Mouse (Mus musculus) embryonic facial prominence, embryonic 15.5 days (tissue): Measurements from ENCODE around the gene Nudt14. TPM values are rescaled to one million over a fixed set of nuclear protein-coding genes. Genes with fewer than 3 reads are reported as not detected.

Experiments used
- ATAC-seq: fragments of 200-750 bp; cut with Nextera tagmentation; 2 replicates; pipeline ENCODE4 v1.8.0; 2017; ENCODE audit warnings: low read depth, moderate TSS enrichment; ENCODE audit not compliant: insufficient number of reproducible peaks, low FRiP score, low TSS enrichment
- H3K27ac ChIP-seq: fragments of 300-500 bp; sonication (generic); replicated peaks from 2 replicates; pipeline ENCODE4 v1.5.1; 2015; ENCODE audit warnings: mild to moderate bottlenecking, inconsistent platforms
- H3K27me3 ChIP-seq: fragments of 300-500 bp; sonication (generic); 2 replicates; pipeline ENCODE4 v1.6.1; 2015; ENCODE audit warnings: inconsistent platforms
- H3K36me3 ChIP-seq: fragments of 300-500 bp; sonication (generic); 2 replicates; pipeline ENCODE4 v1.6.1; 2015; ENCODE audit warnings: mild to moderate bottlenecking, inconsistent platforms
- H3K4me1 ChIP-seq: fragments of 300-500 bp; sonication (generic); 2 replicates; pipeline ENCODE4 v1.6.1; 2015; ENCODE audit warnings: inconsistent platforms
- H3K4me2 ChIP-seq: fragments of 300-500 bp; sonication (generic); replicated peaks from 2 replicates; pipeline ENCODE4 v1.6.1; 2015; ENCODE audit warnings: mild to moderate bottlenecking, inconsistent platforms
- H3K4me3 ChIP-seq: fragments of 300-500 bp; sonication (generic); replicated peaks from 2 replicates; pipeline ENCODE4 v1.5.1; 2015; ENCODE audit warnings: mild to moderate bottlenecking, inconsistent platforms
- H3K9ac ChIP-seq: fragments of 300-500 bp; sonication (generic); 2 replicates; pipeline ENCODE4 v1.6.1; 2015; ENCODE audit warnings: inconsistent platforms
- H3K9me3 ChIP-seq: fragments of 300-500 bp; sonication (generic); replicated peaks from 2 replicates; pipeline ENCODE4 v1.6.1; 2016; ENCODE audit warnings: inconsistent platforms
- WGBS: fragments of 180-500 bp; shearing (Covaris S2); methylation state at CpG from one replicate; pipeline ENCODE4 v1.1.7; 2015; 5-methylcytosine and 5-hydroxymethylcytosine counted together
- polyA plus RNA-seq: library from polyadenylated mRNA; unstranded; fragments of >200 nt; fragmentation: Nextera tagmentation; extraction: Ambion mirVana; gene quantifications from 2 replicates; pipeline ENCODE4 v1.2.1, GENCODE M21; 2015

The Nudt14 gene
- polyA plus RNA-seq, 1 experiment from 2014 or later, result 94.7 TPM

DNA sequence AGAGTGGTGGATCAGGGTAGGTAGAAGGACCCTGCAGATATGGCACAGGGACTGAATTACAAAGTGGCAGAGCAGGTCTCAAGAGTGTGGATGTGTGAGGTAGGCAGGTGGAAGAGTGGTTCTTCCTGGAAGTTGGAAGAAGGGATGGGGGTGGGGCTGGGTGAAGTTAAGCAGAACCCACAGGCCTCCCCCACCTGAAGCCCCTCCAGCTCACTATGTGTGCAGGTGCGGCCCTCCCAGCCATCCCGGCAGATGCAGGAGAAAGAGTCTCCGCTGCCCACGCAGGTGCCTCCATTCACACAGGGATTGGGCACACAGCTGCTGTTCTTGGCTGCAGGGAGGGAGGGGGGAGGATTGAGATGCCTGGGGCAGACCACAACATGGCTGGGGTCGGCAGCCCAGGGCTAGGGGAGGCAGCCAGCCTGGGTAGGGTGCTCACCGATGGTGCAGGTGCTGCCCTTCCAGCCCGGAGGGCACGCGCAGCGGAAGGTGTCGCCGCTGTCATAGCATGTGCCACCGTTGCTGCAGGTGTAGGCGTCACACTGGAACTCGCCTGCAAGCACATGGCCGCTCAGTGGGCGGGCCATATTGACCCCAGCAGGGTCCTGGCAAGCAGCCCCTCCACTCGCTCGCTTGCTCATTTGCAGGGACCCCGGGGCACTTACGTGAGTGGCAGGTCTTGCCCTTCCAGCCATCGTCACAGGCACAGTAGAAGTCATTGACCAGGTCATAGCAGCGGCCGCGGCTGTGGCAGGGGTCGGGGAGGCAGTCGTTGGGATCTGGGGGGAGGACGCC, 28.8 kb downstream of the Nudt14 start:
- no peak overlapping the region for H3K9ac ChIP-seq
- no peaks in the 10 kb centered on the region for H3K4me1 ChIP-seq
- no peak overlapping the region for H3K4me2 ChIP-seq
- H3K27ac ChIP-seq, result no peak overlapping the region
- 86% methylated on average over 28 of the region's 28 CpGs for WGBS
- no peak for ATAC-seq
- no peak overlapping the region for H3K4me3 ChIP-seq
- no peaks in the 10 kb centered on the region for H3K27me3 ChIP-seq
- peaks cover 11% of the 10 kb centered on the region; the same call in 1 of the 2 replicates for H3K36me3 ChIP-seq
- no peaks in the 10 kb centered on the region for H3K9me3 ChIP-seq

DNA sequence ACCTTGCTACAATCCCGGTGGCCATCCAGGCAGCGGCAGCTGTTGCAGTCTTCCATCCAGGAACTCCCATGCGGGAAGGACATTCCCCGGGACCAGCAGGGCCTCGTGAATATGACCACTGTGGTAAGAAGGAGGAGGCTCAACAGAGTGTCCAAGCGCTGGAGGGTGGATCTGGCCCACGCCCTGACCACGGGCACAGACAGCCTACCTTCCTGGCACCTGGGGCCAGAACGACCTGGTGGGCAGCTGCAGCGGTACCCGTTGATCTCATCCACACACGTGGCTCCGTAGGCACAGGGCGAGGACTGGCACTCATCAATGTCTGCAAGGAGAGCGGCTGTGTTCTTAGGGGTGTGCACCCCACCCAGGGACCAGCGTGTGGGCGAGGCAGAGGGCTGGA, 30.2 kb downstream of the Nudt14 start:
- Histone ChIP-seq H3K27ac (no peak overlapping the region), H3K4me2 (no peak overlapping the region), H3K4me1 (no peaks in the 10 kb centered on the region), H3K9me3 (no peaks in the 10 kb centered on the region), H3K4me3 (no peak overlapping the region), H3K27me3 (no peaks in the 10 kb centered on the region), H3K9ac (no peak overlapping the region), H3K36me3 (peaks cover 11% of the 10 kb centered on the region; the same call in 1 of the 2 replicates)
- 87% methylated on average over 17 of the region's 17 CpGs for WGBS
- no peak for ATAC-seq

DNA sequence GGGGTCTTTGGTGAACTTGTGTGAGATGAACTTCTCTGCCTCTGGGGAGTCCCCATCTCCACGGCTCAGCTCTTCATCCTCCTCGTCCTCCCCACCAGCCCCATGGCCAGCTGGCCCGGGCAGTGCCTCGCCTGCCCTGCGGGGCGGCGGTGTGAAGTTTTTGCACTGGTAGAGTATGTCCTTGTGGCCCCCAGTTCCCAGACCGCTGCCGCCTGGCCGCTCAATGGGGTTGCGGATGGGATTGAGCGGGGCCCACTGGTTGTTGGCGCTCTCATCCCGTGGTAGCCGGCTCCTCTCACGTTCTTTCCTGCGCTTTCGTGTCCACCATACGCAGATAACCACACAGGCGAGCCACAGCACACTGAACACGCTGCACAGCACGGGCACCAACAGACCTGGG, 32.9 kb downstream of the Nudt14 start:
- peaks cover 11% of the 10 kb centered on the region; the same call in 1 of the 2 replicates for H3K36me3 ChIP-seq
- 93% methylated on average over 22 of the region's 22 CpGs for WGBS
- no peak for ATAC-seq
- H3K27ac ChIP-seq, result no peak overlapping the region
- no peaks in the 10 kb centered on the region for H3K9me3 ChIP-seq
- H3K9ac ChIP-seq, result no peak overlapping the region
- H3K4me3 ChIP-seq, result no peak overlapping the region
- H3K27me3 ChIP-seq, result no peaks in the 10 kb centered on the region
- H3K4me2 ChIP-seq, result no peak overlapping the region
- H3K4me1 ChIP-seq, result no peaks in the 10 kb centered on the region

DNA sequence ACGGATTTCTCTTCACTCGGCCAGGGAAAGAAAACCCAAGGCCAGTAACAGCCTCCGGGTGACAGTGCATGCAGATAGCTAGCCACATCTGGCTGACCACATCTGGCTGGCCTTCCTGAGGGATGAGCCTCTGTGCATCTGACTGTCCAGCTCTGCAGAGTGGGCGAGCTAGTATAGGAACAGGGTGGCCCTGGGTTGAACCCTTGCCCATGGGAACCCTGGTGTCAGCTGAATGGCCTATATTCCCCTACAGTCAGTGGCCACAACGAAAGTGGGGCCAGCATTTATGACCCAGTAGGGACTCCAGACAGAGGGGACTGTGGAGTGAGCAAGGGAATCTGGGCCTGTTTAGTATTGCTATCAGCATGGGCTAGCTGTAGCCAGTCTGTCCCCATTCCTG, 36.9 kb downstream of the Nudt14 start:
- no peaks in the 10 kb centered on the region for H3K36me3 ChIP-seq
- H3K9me3 ChIP-seq, result no peaks in the 10 kb centered on the region
- ATAC-seq, result no peak
- no peak overlapping the region for H3K9ac ChIP-seq
- no peaks in the 10 kb centered on the region for H3K27me3 ChIP-seq
- no peaks in the 10 kb centered on the region for H3K4me1 ChIP-seq
- no peak overlapping the region for H3K4me3 ChIP-seq
- WGBS, result 86% methylated on average over 5 of the region's 5 CpGs
- no peak overlapping the region for H3K4me2 ChIP-seq
- H3K27ac ChIP-seq, result no peak overlapping the region

DNA sequence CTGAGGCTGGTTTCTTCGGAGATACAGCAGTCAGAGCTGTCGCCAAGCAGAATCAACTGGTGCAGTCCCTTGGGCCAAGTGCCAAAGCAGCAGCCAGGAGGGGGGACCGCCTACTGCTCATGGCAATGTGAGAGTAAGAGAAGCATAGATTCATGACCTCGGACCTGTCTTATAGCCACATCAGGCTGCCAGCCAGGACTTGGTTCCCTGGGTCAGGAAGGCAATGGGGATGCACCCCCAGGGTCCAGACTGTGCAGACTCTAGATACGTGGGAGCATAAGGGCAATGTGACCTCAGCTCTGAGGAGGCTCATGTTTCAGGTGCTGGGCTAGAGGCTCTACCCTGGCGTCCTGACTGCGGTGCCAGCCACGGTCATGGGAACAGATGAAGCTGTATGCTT, 38.0 kb downstream of the Nudt14 start:
- Histone ChIP-seq H3K36me3 (no peaks in the 10 kb centered on the region), H3K4me2 (no peak overlapping the region), H3K9ac (no peak overlapping the region), H3K4me3 (no peak overlapping the region), H3K9me3 (no peaks in the 10 kb centered on the region), H3K27me3 (no peaks in the 10 kb centered on the region), H3K4me1 (no peaks in the 10 kb centered on the region), H3K27ac (no peak overlapping the region)
- no peak for ATAC-seq
- WGBS, result 42% methylated on average over 8 of the region's 8 CpGs

DNA sequence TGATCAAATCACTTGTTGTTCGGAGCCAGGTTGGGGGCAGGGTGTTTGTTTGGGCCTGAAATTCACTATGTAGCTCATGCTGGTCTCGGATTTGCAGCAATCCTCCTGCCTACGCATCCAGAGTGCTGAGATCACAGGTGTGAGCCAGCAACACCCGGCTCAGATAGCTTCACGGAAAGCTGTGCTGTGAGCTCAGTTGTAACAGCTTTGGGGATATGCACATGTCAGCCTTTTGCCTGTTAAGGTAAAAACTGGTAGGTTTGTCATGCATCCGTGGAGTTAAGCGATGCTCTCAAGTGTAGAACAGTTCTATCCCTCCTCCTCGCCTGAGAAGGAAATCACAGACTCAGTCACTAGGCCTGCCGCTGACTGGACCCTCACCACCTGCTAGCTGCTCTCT, 41.3 kb downstream of the Nudt14 start:
- Histone ChIP-seq H3K4me3 (no peak overlapping the region), H3K36me3 (no peaks in the 10 kb centered on the region), H3K9ac (no peak overlapping the region), H3K27me3 (no peaks in the 10 kb centered on the region), H3K27ac (no peak overlapping the region), H3K4me1 (0 out of 2 replicates have a peak, but pooled peaks cover 5% of the 10 kb centered on the region), H3K9me3 (no peaks in the 10 kb centered on the region), H3K4me2 (no peak overlapping the region)
- WGBS, result 81% methylated on average over 9 of the region's 9 CpGs
- ATAC-seq, result no peak

DNA sequence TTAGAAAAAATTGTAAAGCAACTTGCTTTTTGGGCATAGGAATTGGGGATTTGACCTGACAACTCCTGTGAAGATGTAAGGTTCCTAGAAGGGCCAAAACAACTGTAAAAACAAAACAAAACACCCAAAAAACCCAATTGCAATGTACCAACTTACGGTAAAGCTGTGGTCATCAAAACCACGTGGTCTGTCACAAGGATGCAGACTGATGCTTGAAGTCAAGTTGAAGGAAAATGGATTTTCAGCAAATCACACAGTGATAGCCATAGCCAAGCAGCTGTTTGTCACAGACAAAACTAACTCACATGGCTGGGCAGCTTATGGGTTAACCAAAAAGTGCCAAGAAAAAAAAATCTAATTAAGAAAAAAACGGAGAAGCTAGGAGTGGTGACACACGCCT, 43.0 kb downstream of the Nudt14 start:
- Histone ChIP-seq H3K4me3 (no peak overlapping the region), H3K4me2 (no peak overlapping the region), H3K4me1 (peaks cover 8% of the 10 kb centered on the region; the same call in 1 of the 2 replicates), H3K27me3 (no peaks in the 10 kb centered on the region), H3K36me3 (no peaks in the 10 kb centered on the region), H3K27ac (no peak overlapping the region), H3K9me3 (no peaks in the 10 kb centered on the region), H3K9ac (no peak overlapping the region)
- WGBS, result 42% methylated on average over 4 of the region's 4 CpGs
- ATAC-seq, result no peak

DNA sequence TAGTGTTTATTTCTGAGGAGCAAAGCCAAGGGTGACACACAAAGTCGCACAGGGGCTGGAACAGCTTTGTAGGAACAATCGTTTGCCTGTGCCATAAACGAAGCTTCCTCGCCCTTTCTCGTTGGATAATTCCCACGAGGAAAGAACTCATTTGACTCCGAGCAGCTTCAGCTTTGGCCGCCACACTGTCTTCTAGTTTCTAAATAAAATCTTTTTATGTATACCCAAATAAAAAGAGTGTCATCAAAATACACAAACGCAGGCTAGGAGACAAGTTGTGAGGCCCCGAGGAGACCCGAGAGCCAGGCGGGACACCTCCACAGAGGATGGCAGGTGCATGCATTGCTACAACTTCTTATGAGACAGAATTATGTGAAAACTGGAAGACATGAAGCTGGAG, 43.6 kb downstream of the Nudt14 start:
- H3K4me1 ChIP-seq, result peaks cover 10% of the 10 kb centered on the region; the same call in 1 of the 2 replicates
- H3K36me3 ChIP-seq, result no peaks in the 10 kb centered on the region
- ATAC-seq, result no peak
- 65% methylated on average over 12 of the region's 12 CpGs for WGBS
- no peak overlapping the region for H3K9ac ChIP-seq
- no peak overlapping the region for H3K27ac ChIP-seq
- no peaks in the 10 kb centered on the region for H3K9me3 ChIP-seq
- no peak overlapping the region for H3K4me3 ChIP-seq
- no peak overlapping the region for H3K4me2 ChIP-seq
- H3K27me3 ChIP-seq, result no peaks in the 10 kb centered on the region

DNA sequence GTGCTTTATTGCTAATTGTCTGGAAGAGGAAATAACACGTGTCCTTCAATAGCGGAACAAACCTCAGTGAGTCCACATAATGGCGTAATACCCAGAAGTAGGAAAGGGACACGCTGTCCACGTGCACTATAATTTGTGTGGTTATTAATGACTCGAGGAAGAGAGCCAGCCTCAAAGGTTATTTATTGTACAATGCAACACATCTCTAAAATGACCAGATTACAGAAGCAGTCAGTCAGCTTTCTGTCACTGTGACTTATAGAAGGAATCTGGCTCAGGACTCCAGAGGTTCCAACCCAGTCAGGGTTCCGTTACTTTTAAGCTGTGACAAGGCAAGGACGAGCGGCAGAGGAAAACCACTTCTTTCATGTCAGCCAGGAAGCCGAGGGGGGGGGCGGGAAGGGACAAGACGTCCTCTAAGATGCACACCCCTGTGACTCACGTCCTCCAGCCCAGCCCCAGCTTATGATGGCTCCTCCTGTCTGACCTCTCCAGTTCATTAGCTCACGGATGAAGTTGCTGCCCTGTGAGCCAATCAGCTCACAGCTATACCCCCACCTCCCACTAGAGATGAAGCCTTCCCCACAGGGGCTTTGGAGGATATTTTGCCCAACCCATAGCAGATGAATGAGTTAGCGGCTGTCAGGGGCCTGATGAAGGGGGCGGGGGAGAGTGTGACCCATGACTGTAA, 44.3 kb downstream of the Nudt14 start:
- Histone ChIP-seq H3K9me3 (no peaks in the 10 kb centered on the region), H3K36me3 (no peaks in the 10 kb centered on the region), H3K27me3 (no peaks in the 10 kb centered on the region), H3K9ac (no peak overlapping the region), H3K4me3 (no peak overlapping the region), H3K27ac (no peak overlapping the region), H3K4me1 (peaks cover 10% of the 10 kb centered on the region; the same call in 1 of the 2 replicates), H3K4me2 (no peak overlapping the region)
- peak; percentile 62 for ATAC-seq
- WGBS, result 28% methylated on average over 16 of the region's 16 CpGs

DNA sequence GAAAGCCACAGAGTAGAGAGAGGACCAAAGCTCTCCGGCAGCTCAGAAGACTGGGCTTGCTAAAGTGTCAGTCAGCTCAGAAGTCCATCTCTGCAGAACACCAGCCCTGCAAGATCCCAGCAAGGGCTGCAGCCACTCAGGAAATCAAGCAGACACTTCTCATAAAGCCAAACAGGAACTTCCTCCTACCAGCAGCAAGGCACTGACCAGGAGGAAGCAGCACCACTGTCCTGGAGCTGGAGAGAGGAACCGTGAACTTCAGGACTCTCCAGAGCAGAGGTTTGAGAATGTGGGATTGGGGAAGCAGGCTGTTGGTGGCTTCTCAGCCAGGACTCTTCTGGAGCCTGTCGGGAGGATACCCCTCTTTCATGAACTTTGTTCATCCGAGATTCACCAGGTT, 47.0 kb downstream of the Nudt14 start:
- no peak for ATAC-seq
- Histone ChIP-seq H3K27ac (no peak overlapping the region; the same call in 1 of the 2 replicates), H3K36me3 (no peaks in the 10 kb centered on the region), H3K4me2 (no peak overlapping the region), H3K4me1 (peaks cover 10% of the 10 kb centered on the region; the same call in 1 of the 2 replicates), H3K27me3 (no peaks in the 10 kb centered on the region), H3K4me3 (no peak overlapping the region), H3K9ac (no peak overlapping the region), H3K9me3 (no peaks in the 10 kb centered on the region)
- WGBS, result 63% methylated on average over 4 of the region's 4 CpGs

DNA sequence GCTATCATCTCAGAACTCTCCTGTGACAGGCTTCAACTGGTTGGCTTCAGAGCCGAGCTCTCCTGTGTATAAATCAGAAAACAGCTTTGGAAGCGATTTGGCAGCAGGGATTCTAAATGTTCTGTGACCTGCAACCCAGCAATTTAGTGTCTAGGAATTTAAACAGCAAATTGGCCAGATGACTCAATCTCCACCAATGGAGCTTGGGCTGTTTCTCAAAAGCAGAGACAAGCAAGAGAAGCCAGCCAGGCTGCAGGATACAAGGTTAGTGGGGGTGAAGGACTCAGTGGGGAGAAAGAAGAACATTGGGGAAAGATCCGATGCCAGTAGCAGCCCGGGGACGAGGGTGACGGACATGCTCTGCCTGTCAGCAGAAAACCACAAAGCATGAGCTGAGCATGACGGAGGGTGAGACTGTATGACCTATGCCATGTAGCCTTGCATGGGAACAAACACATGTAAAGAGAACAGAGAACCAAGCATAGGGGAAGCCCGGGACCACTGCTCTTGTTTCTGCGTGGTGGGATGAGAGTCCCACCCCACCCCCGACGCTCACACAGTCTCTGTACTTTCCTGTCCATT, 47.5 kb downstream of the Nudt14 start:
- H3K9ac ChIP-seq, result no peak overlapping the region
- H3K27ac ChIP-seq, result 0 out of 2 replicates have a peak overlapping the region, but pooled peaks have one; percentile 11
- no peaks in the 10 kb centered on the region for H3K9me3 ChIP-seq
- WGBS, result 57% methylated on average over 11 of the region's 11 CpGs
- H3K27me3 ChIP-seq, result no peaks in the 10 kb centered on the region
- no peak overlapping the region for H3K4me2 ChIP-seq
- H3K4me3 ChIP-seq, result no peak overlapping the region
- H3K36me3 ChIP-seq, result no peaks in the 10 kb centered on the region
- H3K4me1 ChIP-seq, result peaks cover 10% of the 10 kb centered on the region; the same call in 1 of the 2 replicates
- ATAC-seq, result no peak
